Mouse (Mus musculus): ENCODE measurements at regions not wholly inside any gene's neighbourhood (a gene's known extent, or its start where the extent isn't known, plus 50 kb on each side); places are given as distances from the start of the nearest gene placed in this dataset.

GRCm38 (mm10) chrX:158180356-158180755 is 137.3 kb upstream of the Cnksr2 start:
- TF ChIP-seq CTCF (IDR thresholded peaks at IDR 0.05): no peak
- TF ChIP-seq EP300 (IDR thresholded peaks at IDR 0.05): no peak
